Mouse (Mus musculus) C2C12 (cell line): ENCODE measurements at regions not wholly inside any gene's neighbourhood (a gene's known extent, or its start where the extent isn't known, plus 50 kb on each side); places are given as distances from the start of the nearest gene placed in this dataset.

Source experiments
- H3K27me3 ChIP-seq: one replicate; pipeline ENCODE4 v1.6.1; 2011; ENCODE audit not compliant: control insufficient read depth, insufficient read depth, insufficient read length
- H3K36me3 ChIP-seq: one replicate; pipeline ENCODE4 v1.6.1; 2011; ENCODE audit not compliant: control insufficient read depth, insufficient read depth
- H3K4me3 ChIP-seq: one replicate; pipeline ENCODE4 v1.5.1; 2011; ENCODE audit warnings: mild to moderate bottlenecking, control low read depth; ENCODE audit not compliant: poor library complexity, insufficient read depth, severe bottlenecking
- H3K79me2 ChIP-seq: one replicate; pipeline ENCODE4 v1.6.1; 2011; ENCODE audit not compliant: control insufficient read depth, insufficient read depth
- H3K79me3 ChIP-seq: one replicate; pipeline ENCODE4 v1.6.1; 2011; ENCODE audit warnings: low read depth, control low read depth
- H3ac ChIP-seq: one replicate; pipeline ENCODE3; 2011; ENCODE audit warnings: low read depth; ENCODE audit not compliant: control insufficient read depth, insufficient read length
- CEBPB ChIP-seq: IDR thresholded peaks from one replicate; pipeline ENCODE4 v1.6.1; 2011; ENCODE audit warnings: low read depth, mild to moderate bottlenecking, control low read depth, moderate library complexity
- CTCF ChIP-seq: IDR thresholded peaks from one replicate; pipeline ENCODE4 v1.5.1; 2011; ENCODE audit not compliant: control insufficient read depth, insufficient read depth, insufficient read length
- FOSL1 ChIP-seq: IDR thresholded peaks from one replicate; pipeline ENCODE4 v1.8.0; 2011; ENCODE audit warnings: mild to moderate bottlenecking, low read length; ENCODE audit not compliant: poor library complexity, insufficient read depth, severe bottlenecking
- MAX ChIP-seq: IDR thresholded peaks from one replicate; pipeline ENCODE4 v1.6.1; 2011; ENCODE audit warnings: mild to moderate bottlenecking, control low read depth
- MYOD1 ChIP-seq: IDR thresholded peaks from one replicate; pipeline ENCODE4 v1.6.1; 2011; ENCODE audit warnings: low read depth; ENCODE audit not compliant: control insufficient read depth, insufficient read length
- MYOG ChIP-seq: IDR thresholded peaks from one replicate; pipeline ENCODE4 v1.6.1; 2011; ENCODE audit not compliant: control insufficient read depth, insufficient read length; ENCODE audit errors: extremely low read depth
- USF1 ChIP-seq: IDR thresholded peaks from one replicate; pipeline ENCODE4 v1.6.1; 2011; ENCODE audit warnings: low read depth, mild to moderate bottlenecking, control low read depth, moderate library complexity

DNA sequence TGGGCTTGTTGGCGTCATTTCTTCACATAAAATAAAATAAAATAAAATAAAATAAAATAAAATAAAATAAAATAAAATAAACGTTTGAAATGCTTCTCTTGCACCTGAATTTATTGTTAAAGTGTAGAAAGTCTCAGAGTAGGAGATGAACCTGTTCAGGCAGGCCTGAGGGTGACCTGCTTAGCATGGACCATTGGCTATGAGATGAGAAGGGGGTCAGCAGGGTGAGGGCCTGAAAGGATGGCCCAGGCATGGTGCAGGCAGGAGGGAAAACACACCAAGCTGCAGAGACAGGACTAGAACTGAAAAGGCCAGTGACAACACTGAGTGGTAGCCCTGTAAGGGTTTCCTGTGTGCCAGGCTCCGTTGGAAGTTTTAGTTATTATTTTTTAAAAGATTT, 67.3 kb downstream of the Gpr6 start:
- Histone ChIP-seq H3K4me3 (no peak overlapping the region), H3K36me3 (no peaks in the 10 kb centered on the region), H3ac (no peak overlapping the region), H3K27me3 (no peaks in the 10 kb centered on the region), H3K79me3 (no peaks in the 10 kb centered on the region), H3K79me2 (no peaks in the 10 kb centered on the region)
- TF ChIP-seq FOSL1 (no peak), MYOG (no peak), CTCF (no peak), MYOD1 (no peak), MAX (no peak), CEBPB (no peak), USF1 (no peak)

DNA sequence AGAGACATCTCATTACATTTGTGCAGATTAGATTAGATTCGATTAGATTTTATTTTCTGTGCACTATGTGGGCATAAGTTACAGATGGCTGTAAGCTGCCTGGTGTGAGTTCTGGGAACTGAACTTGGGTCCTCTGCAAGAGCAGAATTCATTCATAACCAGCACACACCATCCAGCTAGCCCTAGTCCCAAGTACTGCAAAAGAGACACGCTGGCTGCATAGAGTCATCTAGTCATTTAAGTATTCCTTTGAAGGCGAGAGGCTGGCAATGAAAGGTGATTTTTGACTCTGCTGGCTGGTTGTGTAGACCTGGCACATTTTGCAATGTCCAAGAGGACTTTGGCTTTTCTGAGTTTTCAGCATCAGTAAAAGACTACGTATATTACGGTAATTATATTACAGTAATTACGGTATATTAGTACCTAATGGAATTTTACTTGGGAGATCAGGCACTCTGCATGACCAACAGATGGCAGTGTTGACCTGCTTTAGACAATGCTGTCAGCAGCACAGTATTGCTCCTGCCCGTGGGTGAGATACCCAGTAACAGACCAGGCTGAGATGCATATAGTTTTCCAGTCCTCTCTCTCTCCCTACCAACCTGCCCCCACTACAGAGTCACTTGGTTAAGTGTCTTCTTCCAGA, 67.9 kb downstream of the Gpr6 start:
- Histone ChIP-seq H3K36me3 (no peaks in the 10 kb centered on the region), H3K4me3 (no peak overlapping the region), H3K79me3 (no peaks in the 10 kb centered on the region), H3K27me3 (no peaks in the 10 kb centered on the region), H3K79me2 (no peaks in the 10 kb centered on the region), H3ac (no peak overlapping the region)
- no peak for TF ChIP-seq FOSL1
- TF ChIP-seq CTCF, result peak; percentile 58
- TF ChIP-seq MYOD1, result no peak
- TF ChIP-seq MAX, result no peak
- TF ChIP-seq CEBPB, result no peak
- TF ChIP-seq USF1, result no peak
- TF ChIP-seq MYOG, result no peak

DNA sequence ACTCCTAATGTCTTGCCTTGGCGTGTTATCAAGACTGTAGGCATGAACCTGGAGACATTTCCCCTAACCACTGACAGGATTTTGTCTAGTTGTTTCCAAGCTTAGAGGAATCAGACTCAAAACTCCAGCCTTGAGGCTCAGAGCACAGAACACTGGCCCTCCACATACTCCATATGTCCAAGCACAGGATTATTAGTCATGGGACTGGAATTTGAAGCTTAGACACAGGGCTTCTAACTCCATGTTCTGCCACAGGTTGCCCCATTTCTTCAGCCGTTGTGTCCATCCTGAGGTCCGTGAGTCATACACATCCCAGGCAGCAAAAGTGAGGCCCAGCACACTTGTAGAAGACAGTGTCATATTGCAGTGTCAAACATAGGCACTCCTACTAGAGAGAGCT, 68.9 kb downstream of the Gpr6 start:
- Histone ChIP-seq H3K79me3 (no peaks in the 10 kb centered on the region), H3K27me3 (no peaks in the 10 kb centered on the region), H3K36me3 (no peaks in the 10 kb centered on the region), H3ac (no peak overlapping the region), H3K4me3 (no peak overlapping the region), H3K79me2 (no peaks in the 10 kb centered on the region)
- TF ChIP-seq CTCF (no peak), FOSL1 (peak; percentile 20), MAX (peak; percentile 19), CEBPB (no peak), USF1 (no peak), MYOD1 (no peak), MYOG (no peak)

DNA sequence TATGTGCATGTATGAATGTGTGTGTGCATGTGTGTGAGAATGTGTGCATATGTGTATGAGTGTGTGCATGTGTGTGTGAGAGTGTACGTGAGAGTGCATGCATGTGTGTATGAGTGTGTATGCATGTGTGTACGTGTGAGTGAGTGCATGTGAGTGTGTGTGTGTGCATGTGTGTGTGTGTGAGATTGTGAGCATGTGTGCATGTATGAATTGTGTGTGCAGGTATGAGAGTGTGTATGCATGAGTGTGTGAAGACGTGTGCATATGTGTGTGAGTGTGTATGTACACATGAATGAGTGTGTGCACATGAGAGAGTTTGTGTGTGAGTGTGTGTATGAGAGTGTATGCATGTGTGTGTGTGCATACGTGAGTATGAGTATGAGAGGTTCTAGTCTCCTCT, 71.1 kb downstream of the Gpr6 start:
- H3K79me2 ChIP-seq, result no peaks in the 10 kb centered on the region
- no peaks in the 10 kb centered on the region for H3K36me3 ChIP-seq
- H3K79me3 ChIP-seq, result no peaks in the 10 kb centered on the region
- TF ChIP-seq USF1 (no peak), MAX (no peak), CTCF (no peak)
- H3K27me3 ChIP-seq, result no peaks in the 10 kb centered on the region
- H3ac ChIP-seq, result no peak overlapping the region
- no peak overlapping the region for H3K4me3 ChIP-seq

DNA sequence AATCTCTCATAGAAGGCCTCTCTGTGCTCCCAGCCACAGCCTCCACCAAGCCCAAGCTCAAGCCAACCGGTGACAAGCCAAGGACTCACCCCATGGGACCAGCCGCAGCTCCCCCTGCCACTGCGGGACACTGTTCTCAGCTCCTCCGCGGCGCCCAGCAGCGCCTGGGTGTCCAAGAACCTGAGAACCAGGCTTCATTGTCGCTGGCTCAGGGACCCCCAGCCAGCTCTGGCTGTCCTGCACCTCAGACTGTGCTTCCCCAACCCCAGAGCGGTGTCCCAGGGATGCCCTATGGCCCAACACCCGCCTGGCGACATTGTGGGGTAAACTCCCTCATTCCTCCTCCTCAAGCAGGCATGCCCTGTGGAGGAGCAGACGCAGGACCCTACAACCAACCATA, 72.6 kb downstream of the Gpr6 start:
- H3K79me2 ChIP-seq, result no peaks in the 10 kb centered on the region
- no peak overlapping the region for H3ac ChIP-seq
- TF ChIP-seq MYOD1, result no peak
- no peak for TF ChIP-seq FOSL1
- TF ChIP-seq MYOG, result no peak
- TF ChIP-seq CEBPB, result no peak
- H3K4me3 ChIP-seq, result no peak overlapping the region
- no peaks in the 10 kb centered on the region for H3K79me3 ChIP-seq
- H3K27me3 ChIP-seq, result no peaks in the 10 kb centered on the region
- no peaks in the 10 kb centered on the region for H3K36me3 ChIP-seq

GRCm38 (mm10) chr10:40998799-40999198, 73.3 kb downstream of the Gpr6 start:
- Histone ChIP-seq H3ac (no peak overlapping the region), H3K27me3 (no peaks in the 10 kb centered on the region), H3K36me3 (no peaks in the 10 kb centered on the region), H3K79me3 (no peaks in the 10 kb centered on the region), H3K79me2 (no peaks in the 10 kb centered on the region), H3K4me3 (no peak overlapping the region)
- TF ChIP-seq USF1 (no peak), MAX (no peak), MYOG (no peak), CEBPB (no peak), CTCF (no peak), FOSL1 (no peak), MYOD1 (no peak)
